Comparison of ENCODE assay signal across 12 mouse cellular contexts in the genomic region with DNA sequence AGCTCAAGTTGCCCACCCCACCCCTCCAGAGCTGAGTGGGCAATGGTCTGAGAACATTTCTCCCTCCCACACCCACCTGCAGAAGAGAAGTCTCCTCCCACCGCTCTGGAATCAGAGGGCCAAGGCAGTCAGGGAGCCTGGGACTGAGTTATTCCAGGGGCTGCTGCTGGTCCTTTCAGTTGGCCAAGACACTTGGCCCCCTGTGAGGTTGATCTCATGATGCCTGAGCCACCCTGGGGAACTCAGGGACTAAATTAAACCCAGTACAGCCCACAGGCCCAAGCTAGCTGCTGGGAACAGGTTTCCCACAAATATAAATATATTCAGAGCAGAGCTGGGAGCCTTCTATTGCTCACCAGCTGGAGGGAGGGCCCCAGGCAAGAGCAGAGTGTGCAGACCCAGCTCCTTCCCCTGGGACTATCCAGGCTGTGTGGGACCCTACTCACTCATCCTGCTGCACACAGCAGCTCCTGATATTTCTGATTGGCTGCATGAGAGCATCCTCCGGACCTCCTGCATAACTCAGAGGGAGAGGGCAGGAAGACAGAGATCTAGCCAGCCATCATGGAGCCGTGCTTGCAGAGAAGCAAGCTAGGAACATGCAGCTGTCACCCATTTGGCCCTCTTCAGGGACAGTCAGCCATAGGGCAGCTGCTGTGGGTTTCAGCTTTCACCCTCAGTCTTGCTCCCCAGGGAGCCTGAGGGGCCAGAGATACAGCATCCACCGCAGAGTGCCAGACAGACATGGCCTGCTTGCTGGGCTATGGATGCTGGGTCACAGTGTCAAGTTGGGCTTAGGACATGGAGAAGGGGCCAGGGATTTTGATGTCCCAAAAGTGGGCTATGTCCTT. TPM values are rescaled to one million over a fixed set of nuclear protein-coding genes. Genes with fewer than 3 reads are reported as not detected.
DNase-seq lines count a peak whose midpoint lies in the region; ATAC-seq and TF ChIP-seq lines count a peak whose summit lies in the region.
"Had no signal": no experiment of that assay in that cellular context is flagged by ENCODE, and none has a peak within 500 bp of the region (broad histone marks: within the 10 kb centered on the region; RNA-seq: fewer than 3 reads in every experiment).

No protein-coding gene starts in this region.

- H3K9ac ChIP-seq in embryonic facial prominence, embryonic 11.5 days (replicated peaks; ENCODE audit: low read length) = no peak overlapping the region
- no peak overlapping the region for H3K9ac ChIP-seq in kidney, embryonic 14.5 days (ENCODE audit: low read depth, low read length)
- H3K9ac ChIP-seq: forebrain, embryonic 15.5 days; liver, embryonic 15.5 days; midbrain, embryonic 12.5 days had no signal

- no peak overlapping the region for H3K4me2 ChIP-seq in embryonic facial prominence, embryonic 11.5 days (ENCODE audit: low read depth, low read length)
- H3K4me2 ChIP-seq in kidney, embryonic 14.5 days (replicated peaks; ENCODE audit: low read depth, low read length) = no peak overlapping the region
- H3K4me2 ChIP-seq: forebrain, embryonic 15.5 days; liver, embryonic 15.5 days; midbrain, embryonic 12.5 days had no signal

- H3K4me3 ChIP-seq in embryonic facial prominence, embryonic 11.5 days (ENCODE audit: low read depth, low read length) = no peak overlapping the region
- H3K4me3 ChIP-seq in embryonic facial prominence, embryonic 10.5 days = no peak overlapping the region
- H3K4me3 ChIP-seq in kidney, embryonic 14.5 days (ENCODE audit: low read length) = no peak overlapping the region
- H3K4me3 ChIP-seq in testis, adult 2 months (ENCODE audit: control insufficient read depth, low read depth, low read length) = no peak overlapping the region
- H3K4me3 ChIP-seq: forebrain, embryonic 15.5 days; liver, embryonic 15.5 days; midbrain, embryonic 12.5 days had no signal

- H3K36me3 ChIP-seq in embryonic facial prominence, embryonic 11.5 days (replicated peaks; ENCODE audit: control insufficient read depth, insufficient read depth, low read depth, low read length) = no peaks in the 10 kb centered on the region
- H3K36me3 ChIP-seq in embryonic facial prominence, embryonic 10.5 days (replicated peaks) = no peaks in the 10 kb centered on the region
- no peaks in the 10 kb centered on the region for H3K36me3 ChIP-seq in kidney, embryonic 14.5 days (ENCODE audit: control insufficient read depth, insufficient read depth, low read length)
- H3K36me3 ChIP-seq in testis, adult 2 months (ENCODE audit: control insufficient read depth, insufficient read depth, low read length) = no peaks in the 10 kb centered on the region
- H3K36me3 ChIP-seq: forebrain, embryonic 15.5 days; liver, embryonic 15.5 days; midbrain, embryonic 12.5 days had no signal

- H3K27me3 ChIP-seq in embryonic facial prominence, embryonic 11.5 days (ENCODE audit: control insufficient read depth, insufficient read depth, low read length) = no peaks in the 10 kb centered on the region
- no peaks in the 10 kb centered on the region for H3K27me3 ChIP-seq in embryonic facial prominence, embryonic 10.5 days (replicated peaks; ENCODE audit: low read depth, poor library complexity, severe bottlenecking)
- no peaks in the 10 kb centered on the region for H3K27me3 ChIP-seq in kidney, embryonic 14.5 days (ENCODE audit: control insufficient read depth, insufficient read depth, low read length)
- no peaks in the 10 kb centered on the region for H3K27me3 ChIP-seq in testis, adult 2 months (ENCODE audit: control insufficient read depth, insufficient read depth, low read length)
- H3K27me3 ChIP-seq: forebrain, embryonic 15.5 days; midbrain, embryonic 12.5 days had no signal

- TF ChIP-seq CTCF in testis, adult 2 months (IDR thresholded peaks at IDR 0.05; ENCODE audit: control insufficient read depth, insufficient read depth, insufficient replicate concordance, low read depth, low read length) = no peak

- ATAC-seq in embryonic facial prominence, embryonic 11.5 days (replicated peaks; ENCODE audit: insufficient number of reproducible peaks, low FRiP score, low TSS enrichment, low read depth) = peak; percentile 44; the same call in 1 of the 2 replicates
- 0 out of 2 replicates have a peak, but pooled peaks have one; percentile 24 for ATAC-seq in kidney, embryonic 14.5 days (ENCODE audit: low FRiP score, low TSS enrichment)
- ATAC-seq: forebrain, embryonic 15.5 days had no signal

- no peak for DNase-seq in embryonic facial prominence, embryonic 11.5 days (ENCODE audit: low spot score)
- no peak for DNase-seq in embryonic facial prominence, embryonic 10.5 days (ENCODE audit: low spot score)
- DNase-seq in kidney, postnatal 36 days = no peak
- no peak for DNase-seq in testis, postnatal 10 days (ENCODE audit: low spot score)
- no peak for DNase-seq in frontal cortex, postnatal 36 days (ENCODE audit: low spot score in 2 of 2)
- no peak for DNase-seq in ovary, postnatal 14 days (ENCODE audit: low spot score)
- DNase-seq: kidney, postnatal 14 days had no signal

- 46% methylated on average over 4 of the region's 4 CpGs for WGBS in embryonic facial prominence, embryonic 11.5 days
- WGBS in embryonic facial prominence, embryonic 10.5 days = 62% methylated on average over 4 of the region's 4 CpGs
- WGBS in kidney, embryonic 14.5 days = 39% methylated on average over 4 of the region's 4 CpGs

- no peak for TF ChIP-seq POLR2A in testis, adult 2 months (IDR thresholded peaks at IDR 0.05; ENCODE audit: control insufficient read depth, low read depth, low read length)

- no peaks in the 10 kb centered on the region for H3K9me3 ChIP-seq in embryonic facial prominence, embryonic 11.5 days (replicated peaks; ENCODE audit: control insufficient read depth, low read length)
- H3K9me3 ChIP-seq in embryonic facial prominence, embryonic 10.5 days = no peaks in the 10 kb centered on the region
- H3K9me3 ChIP-seq in kidney, embryonic 14.5 days (ENCODE audit: control insufficient read depth, low read length) = no peaks in the 10 kb centered on the region
- H3K9me3 ChIP-seq: forebrain, embryonic 15.5 days; liver, embryonic 15.5 days; midbrain, embryonic 12.5 days had no signal

- H3K27ac ChIP-seq in embryonic facial prominence, embryonic 11.5 days (replicated peaks; ENCODE audit: low read depth, low read length) = no peak overlapping the region
- no peak overlapping the region; the same call in 1 of the 2 replicates for H3K27ac ChIP-seq in embryonic facial prominence, embryonic 10.5 days (replicated peaks)
- H3K27ac ChIP-seq in kidney, embryonic 14.5 days (ENCODE audit: low read depth, low read length) = no peak overlapping the region
- H3K27ac ChIP-seq in testis, adult 2 months (ENCODE audit: control insufficient read depth, insufficient read depth, low read depth, low read length) = peak overlapping the region; percentile 32; the same call in 1 of the 2 replicates
- H3K27ac ChIP-seq: forebrain, embryonic 15.5 days; liver, embryonic 15.5 days; midbrain, embryonic 12.5 days had no signal

- H3K4me1 ChIP-seq in embryonic facial prominence, embryonic 11.5 days (ENCODE audit: control insufficient read depth, insufficient read depth, low read length) = no peaks in the 10 kb centered on the region
- peaks cover 15% of the 10 kb centered on the region for H3K4me1 ChIP-seq in embryonic facial prominence, embryonic 10.5 days
- no peaks in the 10 kb centered on the region for H3K4me1 ChIP-seq in kidney, embryonic 14.5 days (ENCODE audit: control insufficient read depth, insufficient read depth, low read length)
- H3K4me1 ChIP-seq in testis, adult 2 months (ENCODE audit: control insufficient read depth, insufficient read depth, low read length) = no peaks in the 10 kb centered on the region
- H3K4me1 ChIP-seq: forebrain, embryonic 15.5 days; liver, embryonic 15.5 days; midbrain, embryonic 12.5 days had no signal

RNA-seq across cellular contexts. Expression of gene Asb2, which starts 3.4 kb away (rescaled TPM):
- 0.92 and 1.2 TPM in 2 replicates for polyA plus RNA-seq in embryonic facial prominence, embryonic 11.5 days (2014; fragmentation: Nextera tagmentation; extraction: Ambion mirVana)
- 0.51 and 0.75 TPM in 2 replicates for polyA plus RNA-seq in embryonic facial prominence, embryonic 10.5 days (2016; fragmentation: Nextera tagmentation; extraction: Ambion mirVana)
- polyA plus RNA-seq in kidney, embryonic 14.5 days (2014; fragmentation: Nextera tagmentation; extraction: Ambion mirVana) = 1.0 and 1.2 TPM in 2 replicates
- polyA plus RNA-seq in testis, adult 2 months (2012; rRNA removed) = 3.6 and 5.1 TPM in 2 replicates

RNA-seq across cellular contexts. Expression of gene Otub2, which starts 29.3 kb away (rescaled TPM):
- polyA plus RNA-seq in embryonic facial prominence, embryonic 11.5 days (2014; fragmentation: Nextera tagmentation; extraction: Ambion mirVana) = 12.2 and 12.5 TPM in 2 replicates
- 8.7 and 12.2 TPM in 2 replicates for polyA plus RNA-seq in embryonic facial prominence, embryonic 10.5 days (2016; fragmentation: Nextera tagmentation; extraction: Ambion mirVana)
- 6.0 and 6.1 TPM in 2 replicates for polyA plus RNA-seq in kidney, embryonic 14.5 days (2014; fragmentation: Nextera tagmentation; extraction: Ambion mirVana)
- 261 and 268 TPM in 2 replicates for polyA plus RNA-seq in testis, adult 2 months (2012; rRNA removed)

RNA-seq across cellular contexts. Expression of gene Fam181a, which starts 48.4 kb away (rescaled TPM):
- 4.5 and 5.1 TPM in 2 replicates for polyA plus RNA-seq in embryonic facial prominence, embryonic 11.5 days (2014; fragmentation: Nextera tagmentation; extraction: Ambion mirVana)
- polyA plus RNA-seq in embryonic facial prominence, embryonic 10.5 days (2016; fragmentation: Nextera tagmentation; extraction: Ambion mirVana) = 3.6 and 9.3 TPM in 2 replicates
- not detected in 2 replicates for polyA plus RNA-seq in kidney, embryonic 14.5 days (2014; fragmentation: Nextera tagmentation; extraction: Ambion mirVana)
- polyA plus RNA-seq in testis, adult 2 months (2012; rRNA removed) = 98.9 and 105 TPM in 2 replicates
- polyA plus RNA-seq: liver, embryonic 15.5 days had no signal

RNA-seq across cellular contexts. Expression of gene 9330161L09Rik, which starts 48.4 kb away (rescaled TPM):
- 0.42 and 0.43 TPM in 2 replicates for polyA plus RNA-seq in embryonic facial prominence, embryonic 11.5 days (2014; fragmentation: Nextera tagmentation; extraction: Ambion mirVana)
- polyA plus RNA-seq in embryonic facial prominence, embryonic 10.5 days (2016; fragmentation: Nextera tagmentation; extraction: Ambion mirVana) = 0.35 and 0.60 TPM in 2 replicates
- polyA plus RNA-seq in kidney, embryonic 14.5 days (2014; fragmentation: Nextera tagmentation; extraction: Ambion mirVana) = 0.22 and 0.26 TPM in 2 replicates
- 0.28 and 0.52 TPM in 2 replicates for polyA plus RNA-seq in testis, adult 2 months (2012; rRNA removed)

Comparison
In these comparisons a context has a peak if more than half of its experiments do, and no peak if none do; other contexts are left out.
1. RNA of gene Otub2, which starts 29.3 kb away (polyA plus RNA-seq): 261 to 268 TPM in testis, adult 2 months; 12.2 to 12.5 TPM in embryonic facial prominence, embryonic 11.5 days, 8.7 to 12.2 TPM in embryonic facial prominence, embryonic 10.5 days and 6.0 to 6.1 TPM in kidney, embryonic 14.5 days; every median in the first group is over 10 times any median in the second.